Mouse (Mus musculus) splenic B cell, adult 2 months (primary cell): ENCODE measurements around the gene Cnpy1.

Experiments used
- DNase-seq: peaks from one replicate; pipeline ENCODE4 v3.0.0-alpha.2; 2011; ENCODE audit warnings: low read depth, low spot score
- H3K27me3 ChIP-seq: 2 replicates; pipeline ENCODE4 v1.6.1; 2012; ENCODE audit warnings: mild to moderate bottlenecking, low read length, moderate library complexity, mixed read lengths; ENCODE audit not compliant: control insufficient read depth, poor library complexity, insufficient read depth, severe bottlenecking
- H3K36me3 ChIP-seq: 2 replicates; pipeline ENCODE4 v1.6.1; 2012; ENCODE audit warnings: mild to moderate bottlenecking, low read length, moderate library complexity, mixed read lengths; ENCODE audit not compliant: control insufficient read depth, poor library complexity, insufficient read depth, severe bottlenecking

Cnpy1 gene

DNA sequence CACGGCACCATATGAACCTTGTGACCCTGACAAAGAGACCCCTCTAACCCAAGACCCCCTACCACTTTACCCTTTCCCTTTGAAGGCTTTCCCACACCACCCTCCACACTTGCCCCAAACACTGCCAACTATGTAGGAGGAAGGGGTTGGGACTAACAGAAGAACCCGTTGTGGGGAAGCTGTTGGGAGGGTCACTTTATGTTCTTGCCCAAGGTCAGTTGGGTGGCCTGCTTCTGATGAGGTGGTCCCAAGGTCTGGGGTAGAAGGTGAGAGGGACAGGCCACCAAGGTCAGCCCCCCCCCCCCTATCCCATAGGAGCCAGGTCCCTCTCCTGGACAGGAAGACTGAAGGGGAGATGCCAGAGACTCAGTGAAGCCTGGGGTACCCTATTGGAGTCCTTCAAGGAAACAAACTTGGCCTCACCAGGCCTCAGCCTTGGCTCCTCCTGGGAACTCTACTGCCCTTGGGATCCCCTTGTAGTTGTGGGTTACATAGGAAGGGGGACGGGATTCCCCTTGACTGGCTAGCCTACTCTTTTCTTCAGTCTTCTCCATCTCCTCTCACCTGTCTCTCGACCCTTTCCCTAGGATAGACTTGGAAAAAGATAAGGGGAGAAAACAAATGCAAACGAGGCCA, 76.3 kb downstream of the Cnpy1 start:
- Histone ChIP-seq H3K27me3 (peaks cover 3% of the 10 kb centered on the region), H3K36me3 (no peaks in the 10 kb centered on the region)

DNA sequence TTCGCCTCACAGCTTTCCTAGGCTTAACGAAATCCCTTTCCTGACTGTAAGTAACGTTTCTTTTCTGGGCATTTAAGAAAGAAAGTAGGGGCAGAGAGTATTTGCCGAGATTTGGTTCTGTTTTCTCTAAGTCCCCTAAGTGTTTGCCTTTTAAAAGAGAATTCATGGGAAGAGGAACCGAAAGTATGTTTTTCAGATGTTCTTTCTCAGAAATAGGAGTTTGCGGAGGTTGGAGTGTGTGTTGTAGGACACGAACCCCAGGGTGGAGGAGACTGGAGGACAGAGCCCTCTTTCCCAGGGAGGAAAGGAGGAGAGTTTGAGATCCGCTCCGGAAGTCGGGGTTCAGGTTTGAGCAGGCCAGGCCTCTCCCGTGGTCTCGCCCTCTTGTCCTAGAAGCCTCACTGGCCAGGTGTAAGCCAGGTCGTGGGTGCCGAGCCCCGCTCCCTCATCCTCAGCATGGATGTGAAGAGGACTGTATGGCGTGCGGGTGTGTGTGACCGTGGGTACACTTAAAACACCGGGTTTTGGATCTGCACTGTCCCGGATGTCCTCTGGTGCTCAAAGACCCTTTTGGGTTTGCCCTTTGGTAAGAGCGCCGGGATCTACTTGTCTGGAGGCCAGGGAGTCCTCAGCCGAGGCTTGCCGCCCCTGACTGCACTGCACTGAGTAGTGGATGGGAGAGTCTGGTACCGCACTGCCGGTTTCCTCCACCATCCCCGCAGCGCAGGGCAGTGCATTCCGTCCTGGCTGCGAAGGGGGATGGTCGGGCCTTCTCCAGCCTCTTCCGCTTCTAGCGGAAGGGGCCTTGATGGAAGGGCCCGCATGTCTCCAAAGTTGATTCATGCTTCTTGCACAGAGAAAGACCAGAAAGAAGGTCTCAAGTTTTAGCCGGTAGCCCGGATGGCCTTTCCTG, 77.1 kb downstream of the Cnpy1 start:
- H3K27me3 ChIP-seq = peaks cover 3% of the 10 kb centered on the region
- peak; percentile 32 for DNase-seq
- H3K36me3 ChIP-seq = no peaks in the 10 kb centered on the region

More for the DNA sequence above, 76.3 kb downstream of the Cnpy1 start:
- DNase-seq = no peak

GRCm38 (mm10) chr5:28167611-28168252, 77.9 kb downstream of the Cnpy1 start:
- H3K27me3 ChIP-seq = peaks cover 3% of the 10 kb centered on the region
- no peaks in the 10 kb centered on the region for H3K36me3 ChIP-seq
- no peak for DNase-seq

DNA sequence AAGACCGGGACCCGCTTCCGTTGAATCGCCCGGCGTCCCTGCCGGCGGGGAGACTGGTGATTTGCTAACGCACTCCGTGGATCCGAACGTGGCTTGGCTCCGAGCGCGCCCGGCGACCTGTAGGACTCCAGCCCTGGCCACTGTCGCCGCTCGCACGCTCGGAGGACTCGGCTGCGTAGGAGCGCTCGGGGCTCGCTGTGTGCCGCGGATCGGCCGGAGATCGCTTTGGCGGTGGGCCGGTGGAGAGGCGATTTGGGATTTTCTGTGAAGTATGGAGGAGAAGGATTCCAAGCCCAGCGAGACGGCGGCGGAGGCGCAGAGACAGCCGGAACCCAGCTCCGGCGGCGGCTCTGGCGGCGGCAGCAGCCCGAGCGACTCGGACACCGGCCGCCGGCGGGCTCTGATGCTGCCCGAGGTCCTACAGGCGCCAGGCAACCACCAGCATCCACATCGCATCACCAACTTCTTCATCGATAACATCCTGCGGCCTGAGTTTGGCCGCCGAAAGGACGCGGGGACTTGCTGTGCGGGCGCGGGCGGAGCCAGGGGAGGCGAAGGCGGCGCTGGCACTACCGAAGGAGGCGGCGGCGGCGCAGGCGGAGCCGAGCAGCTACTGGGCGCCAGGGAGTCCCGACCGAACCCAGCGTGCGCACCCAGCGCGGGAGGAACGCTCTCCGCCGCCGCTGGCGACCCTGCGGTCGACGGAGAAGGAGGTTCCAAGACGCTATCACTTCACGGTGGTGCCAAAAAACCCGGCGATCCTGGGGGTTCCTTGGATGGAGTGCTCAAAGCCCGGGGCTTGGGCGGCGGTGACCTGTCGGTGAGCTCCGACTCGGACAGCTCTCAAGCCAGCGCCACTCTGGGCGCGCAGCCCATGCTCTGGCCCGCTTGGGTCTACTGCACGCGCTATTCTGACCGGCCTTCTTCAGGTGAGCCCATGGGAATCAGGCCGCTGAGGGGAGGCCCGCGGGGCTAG, 79.1 kb downstream of the Cnpy1 start:
- Histone ChIP-seq H3K36me3 (no peaks in the 10 kb centered on the region), H3K27me3 (peaks cover 3% of the 10 kb centered on the region)
- DNase-seq = peak; percentile 8

DNA sequence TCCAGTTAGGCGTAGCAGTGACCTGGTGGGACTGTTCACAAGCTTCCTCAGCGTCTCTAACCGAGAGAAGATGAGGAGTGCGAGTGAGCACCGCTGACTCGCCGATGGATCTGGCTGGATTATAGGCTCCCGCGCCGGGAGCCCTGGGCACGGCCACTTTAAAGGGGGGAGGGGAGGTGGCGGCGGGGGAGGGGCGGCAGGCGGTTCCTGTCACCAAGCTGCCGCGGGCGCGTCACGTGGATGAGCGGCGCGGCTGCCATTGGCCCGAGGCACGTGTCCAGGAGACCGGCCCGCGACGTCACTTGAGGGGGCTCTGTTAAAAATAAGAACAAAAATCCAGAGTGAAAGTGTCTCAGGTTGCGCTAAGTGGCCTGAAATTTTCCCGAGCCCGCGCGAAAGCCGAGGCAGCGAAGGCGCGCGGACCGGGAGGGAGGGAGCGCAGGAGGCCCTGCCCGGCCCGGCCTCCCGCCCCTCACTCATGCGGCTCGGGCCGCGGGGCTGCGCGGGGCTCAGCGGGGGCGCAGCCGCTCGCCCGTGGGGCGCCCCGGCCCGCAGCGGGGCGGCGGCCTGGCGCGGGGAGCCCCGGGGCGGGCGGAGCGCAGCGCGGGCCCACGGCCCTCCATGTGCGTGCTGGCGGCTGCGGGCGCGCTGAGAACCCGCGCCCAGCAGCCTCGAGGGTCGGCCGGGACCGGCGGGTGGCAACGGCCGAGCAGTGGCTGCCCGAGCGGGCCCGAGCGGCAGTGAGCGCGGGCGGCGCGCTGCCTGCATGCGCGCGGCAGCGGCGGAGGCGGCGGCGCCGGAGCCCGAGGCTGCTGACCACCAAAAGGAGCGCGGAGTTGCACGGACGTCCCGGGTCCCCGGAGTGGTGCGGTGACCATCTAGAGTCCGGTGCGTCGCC, 80.0 kb downstream of the Cnpy1 start, which contains the start of gene En2:
TSS of gene En2 (plus strand) at position 337 of the 898 bp plus-strand sequence.
- DNase-seq = no peak
- H3K27me3 ChIP-seq = peaks cover 2% of the 10 kb centered on the region
- H3K36me3 ChIP-seq = no peaks in the 10 kb centered on the region

DNA sequence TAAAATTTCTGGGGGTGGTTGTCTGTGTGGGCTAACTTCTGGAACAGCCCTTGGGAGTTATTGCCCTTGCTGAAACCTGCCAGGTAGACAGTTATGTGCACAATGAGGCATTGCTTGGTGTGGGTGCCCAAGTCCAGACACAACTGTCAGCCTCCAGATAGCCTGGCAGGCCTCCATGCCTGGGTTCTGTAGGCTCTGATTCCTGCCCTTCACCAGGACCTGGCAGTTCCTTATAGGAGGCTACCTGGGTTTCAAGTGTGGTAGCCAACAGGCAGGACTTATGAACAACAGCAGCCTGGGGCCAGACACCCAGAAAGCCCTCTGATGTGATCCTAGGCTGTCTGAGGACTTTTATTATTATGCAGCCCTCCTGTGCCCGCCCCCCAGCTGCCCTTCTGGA, 81.7 kb downstream of the Cnpy1 start:
- DNase-seq = no peak
- H3K27me3 ChIP-seq = peaks cover 4% of the 10 kb centered on the region
- no peaks in the 10 kb centered on the region for H3K36me3 ChIP-seq

DNA sequence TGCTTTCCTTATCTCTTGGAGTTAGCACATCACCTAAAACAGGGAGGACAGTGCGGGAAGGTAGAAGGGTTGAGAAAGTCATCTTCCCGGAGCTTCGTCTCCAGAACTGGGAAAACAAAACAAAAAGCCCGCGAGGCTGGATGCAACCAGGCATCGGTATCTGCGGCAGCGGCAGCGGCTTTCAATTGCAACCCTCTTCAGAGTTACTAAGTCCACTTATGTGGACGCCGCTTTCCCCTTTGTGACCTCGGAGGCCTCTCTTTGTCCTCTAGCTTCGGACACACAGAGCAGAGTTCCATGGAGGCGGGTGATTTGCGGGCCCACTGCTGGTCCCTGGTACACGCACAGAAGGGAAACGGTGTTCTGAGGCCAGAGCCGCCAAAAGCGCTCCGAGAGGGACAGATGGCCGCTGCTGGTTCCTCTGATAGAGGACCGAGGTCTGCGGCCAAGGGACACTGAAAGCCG, 83.6 kb downstream of the Cnpy1 start:
- DNase-seq = no peak
- Histone ChIP-seq H3K36me3 (no peaks in the 10 kb centered on the region), H3K27me3 (peaks cover 2% of the 10 kb centered on the region)

GRCm38 (mm10) chr5:28161383-28161937, 84.1 kb downstream of the Cnpy1 start:
- DNase-seq = no peak
- Histone ChIP-seq H3K27me3 (peaks cover 6% of the 10 kb centered on the region), H3K36me3 (no peaks in the 10 kb centered on the region)

DNA sequence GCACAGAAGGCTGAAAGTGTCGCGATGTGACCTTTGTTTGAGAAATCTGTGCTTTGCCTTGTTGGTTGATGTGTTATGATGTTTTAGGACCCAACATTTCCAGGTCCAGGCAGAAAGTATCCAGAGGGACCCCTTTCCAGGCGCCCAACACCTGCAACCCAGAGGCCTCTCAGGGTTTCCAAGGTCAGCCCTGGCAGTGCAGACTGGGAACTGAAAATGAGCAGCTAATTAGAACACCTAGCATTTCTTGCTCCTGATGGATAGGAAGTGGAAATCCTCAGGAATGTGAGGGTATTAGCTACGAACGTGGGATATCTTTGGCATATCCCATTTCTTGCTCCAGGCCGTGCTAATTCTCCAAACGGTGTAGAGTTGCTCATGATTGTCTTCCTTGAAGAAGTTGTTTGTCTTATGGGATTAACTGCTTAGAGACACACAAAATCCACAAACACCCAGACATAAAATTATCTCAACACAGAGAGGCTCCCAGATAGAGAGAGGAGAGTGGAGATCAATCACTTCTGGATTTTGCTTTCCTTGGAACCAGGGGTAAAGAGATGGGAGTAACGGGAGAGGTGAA, 85.6 kb downstream of the Cnpy1 start:
- Histone ChIP-seq H3K27me3 (peaks cover 6% of the 10 kb centered on the region; the same call in 1 of the 2 replicates), H3K36me3 (no peaks in the 10 kb centered on the region)
- no peak for DNase-seq

DNA sequence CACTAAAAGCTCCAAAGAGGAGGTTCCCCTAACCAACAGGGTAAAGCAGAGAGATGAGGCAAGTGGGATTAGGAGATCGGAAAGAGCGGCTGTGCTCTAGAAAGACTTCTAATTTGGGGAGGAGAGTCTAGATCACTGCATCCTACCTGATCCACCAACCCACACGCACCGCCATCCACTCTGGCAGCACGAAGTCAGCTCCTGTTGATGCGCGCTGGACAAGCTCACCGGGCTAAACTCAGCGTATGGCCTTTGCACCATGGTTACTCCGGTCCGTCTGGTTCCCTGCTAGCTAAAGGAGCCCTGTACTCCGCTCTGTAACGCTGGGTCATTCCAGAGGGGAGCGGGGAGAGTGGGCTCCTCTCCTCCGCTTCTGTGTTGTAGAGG, 86.5 kb downstream of the Cnpy1 start:
- peaks cover 6% of the 10 kb centered on the region; the same call in 1 of the 2 replicates for H3K27me3 ChIP-seq
- no peaks in the 10 kb centered on the region for H3K36me3 ChIP-seq
- DNase-seq = no peak

GRCm38 (mm10) chr5:28158308-28159071, 87.1 kb downstream of the Cnpy1 start:
- peaks cover 6% of the 10 kb centered on the region for H3K27me3 ChIP-seq
- no peak for DNase-seq
- no peaks in the 10 kb centered on the region for H3K36me3 ChIP-seq

DNA sequence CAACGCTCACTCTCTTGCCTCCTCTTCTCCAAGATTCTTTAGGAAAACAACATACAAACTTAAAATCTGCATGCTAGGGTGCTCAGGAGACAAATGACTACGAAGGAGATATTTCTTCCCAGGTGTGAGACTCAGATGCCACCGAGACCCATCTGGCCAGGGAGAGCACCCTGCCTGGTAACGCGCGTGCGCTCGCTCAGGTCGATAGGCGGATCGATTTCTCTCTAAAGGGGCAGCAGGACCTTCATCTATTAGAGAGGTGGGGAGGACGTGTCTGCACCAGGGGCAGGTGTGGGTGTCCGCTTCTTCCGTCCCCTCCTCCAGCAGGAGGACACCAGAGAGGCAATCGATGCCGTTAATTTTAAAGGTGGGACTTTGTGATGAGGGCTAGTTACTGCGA, 87.8 kb downstream of the Cnpy1 start:
- DNase-seq = no peak
- H3K36me3 ChIP-seq = no peaks in the 10 kb centered on the region

More for the DNA sequence above, 87.8 kb downstream of the Cnpy1 start:
- H3K27me3 ChIP-seq = peaks cover 6% of the 10 kb centered on the region
